Mouse (Mus musculus): ENCODE measurements at regions not wholly inside any gene's neighbourhood (a gene's known extent, or its start where the extent isn't known, plus 50 kb on each side); places are given as distances from the start of the nearest gene placed in this dataset.

- no peak overlapping the region for H3K4me3 ChIP-seq (ENCODE audit: low read depth, low read length)
- 91% methylated on average over 1 of the region's 1 CpGs for WGBS
- no peaks in the 10 kb centered on the region for H3K27me3 ChIP-seq (ENCODE audit: control insufficient read depth, insufficient read depth, low read length)
- H3K27ac ChIP-seq (ENCODE audit: low read depth, low read length) = no peak overlapping the region
- no peaks in the 10 kb centered on the region for H3K9me3 ChIP-seq (ENCODE audit: control insufficient read depth, low read length)
- no peaks in the 10 kb centered on the region for H3K36me3 ChIP-seq (ENCODE audit: control insufficient read depth, insufficient read depth, low read length)
- no peak overlapping the region for H3K4me2 ChIP-seq
- ATAC-seq (ENCODE audit: low FRiP score) = no peak
- no peak overlapping the region for H3K9ac ChIP-seq (ENCODE audit: low read length)
- H3K4me1 ChIP-seq (ENCODE audit: control insufficient read depth, insufficient read depth, low read length) = no peaks in the 10 kb centered on the region
- DNase-seq (ENCODE audit: low spot score, missing footprints) = no peak
Observed at GRCm38 (mm10) chr4:97343378-97343777, 160.4 kb upstream of the Gm10192 start.

Measured in midbrain, embryonic 11.5 days (tissue).